Mouse (Mus musculus): ENCODE measurements at regions not wholly inside any gene's neighbourhood (a gene's known extent, or its start where the extent isn't known, plus 50 kb on each side); places are given as distances from the start of the nearest gene placed in this dataset.

GRCm38 (mm10) chr1:23462411-23462810 is 64.8 kb upstream of the Ogfrl1 start:
- no peak for DNase-seq (ENCODE audit: low read depth, low spot score)

GRCm38 (mm10) chr1:23464081-23464480 is 66.5 kb upstream of the Ogfrl1 start:
- no peak for DNase-seq (ENCODE audit: low read depth, low spot score)

- no peak for DNase-seq (ENCODE audit: low read depth, low spot score)
Observed at GRCm38 (mm10) chr1:23466340-23466739, 68.8 kb upstream of the Ogfrl1 start.

- DNase-seq (ENCODE audit: low read depth, low spot score) = no peak
Observed at GRCm38 (mm10) chr1:23467405-23467804, 69.8 kb upstream of the Ogfrl1 start.

- no peak for DNase-seq (ENCODE audit: low read depth, low spot score)
Observed at GRCm38 (mm10) chr1:23480776-23481320, 83.3 kb upstream of the Ogfrl1 start.

GRCm38 (mm10) chr1:23484566-23484965 is 87.0 kb upstream of the Ogfrl1 start:
- DNase-seq (ENCODE audit: low read depth, low spot score) = no peak

- DNase-seq (ENCODE audit: low read depth, low spot score) = no peak
Observed at GRCm38 (mm10) chr1:23485150-23485775, 87.7 kb upstream of the Ogfrl1 start.

- DNase-seq (ENCODE audit: low read depth, low spot score) = no peak
Observed at GRCm38 (mm10) chr1:23487031-23487430, 89.5 kb upstream of the Ogfrl1 start.

GRCm38 (mm10) chr1:23490640-23491039 is 93.1 kb upstream of the Ogfrl1 start:
- no peak for DNase-seq (ENCODE audit: low read depth, low spot score)

GRCm38 (mm10) chr1:23491041-23491440 is 93.5 kb upstream of the Ogfrl1 start:
- DNase-seq (ENCODE audit: low read depth, low spot score) = no peak

GRCm38 (mm10) chr1:23492981-23493380 is 95.4 kb upstream of the Ogfrl1 start:
- DNase-seq (ENCODE audit: low read depth, low spot score) = no peak

- DNase-seq (ENCODE audit: low read depth, low spot score) = no peak
Observed at GRCm38 (mm10) chr1:23495412-23495811, 97.8 kb upstream of the Ogfrl1 start.

GRCm38 (mm10) chr1:23520113-23520512 is 122.5 kb upstream of the Ogfrl1 start:
- DNase-seq (ENCODE audit: low read depth, low spot score) = no peak

- no peak for DNase-seq (ENCODE audit: low read depth, low spot score)
Observed at GRCm38 (mm10) chr1:23532659-23533058, 135.1 kb upstream of the Ogfrl1 start.

GRCm38 (mm10) chr1:23536621-23537020 is 139.0 kb upstream of the Ogfrl1 start:
- no peak for DNase-seq (ENCODE audit: low read depth, low spot score)

GRCm38 (mm10) chr1:23538419-23538818 is 140.8 kb upstream of the Ogfrl1 start:
- DNase-seq (ENCODE audit: low read depth, low spot score) = no peak

GRCm38 (mm10) chr1:23540594-23540993 is 143.0 kb upstream of the Ogfrl1 start:
- DNase-seq (ENCODE audit: low read depth, low spot score) = no peak

- no peak for DNase-seq (ENCODE audit: low read depth, low spot score)
Observed at GRCm38 (mm10) chr1:23555794-23556193, 158.2 kb upstream of the Ogfrl1 start.

- DNase-seq (ENCODE audit: low read depth, low spot score) = no peak
Observed at GRCm38 (mm10) chr1:23568106-23568505, 170.5 kb upstream of the Ogfrl1 start.

GRCm38 (mm10) chr1:23574461-23574860 is 176.9 kb upstream of the Ogfrl1 start:
- no peak for DNase-seq (ENCODE audit: low read depth, low spot score)

GRCm38 (mm10) chr1:23575005-23575404 is 177.4 kb upstream of the Ogfrl1 start:
- no peak for DNase-seq (ENCODE audit: low read depth, low spot score)

GRCm38 (mm10) chr1:23575515-23575914 is 177.9 kb upstream of the Ogfrl1 start:
- DNase-seq (ENCODE audit: low read depth, low spot score) = no peak

GRCm38 (mm10) chr1:23576150-23576549 is 178.6 kb upstream of the Ogfrl1 start:
- no peak for DNase-seq (ENCODE audit: low read depth, low spot score)

Measured in CD4-positive, CD25-positive, alpha-beta regulatory T cell, adult 2 months (primary cell).